Mouse (Mus musculus): Measurements from ENCODE around the gene Trpc4. TPM values are rescaled to one million over a fixed set of nuclear protein-coding genes. Genes with fewer than 3 reads are reported as not detected.

Trpc4 gene
- total RNA-seq, 2 experiments from 2014 or later: not detected

DNA sequence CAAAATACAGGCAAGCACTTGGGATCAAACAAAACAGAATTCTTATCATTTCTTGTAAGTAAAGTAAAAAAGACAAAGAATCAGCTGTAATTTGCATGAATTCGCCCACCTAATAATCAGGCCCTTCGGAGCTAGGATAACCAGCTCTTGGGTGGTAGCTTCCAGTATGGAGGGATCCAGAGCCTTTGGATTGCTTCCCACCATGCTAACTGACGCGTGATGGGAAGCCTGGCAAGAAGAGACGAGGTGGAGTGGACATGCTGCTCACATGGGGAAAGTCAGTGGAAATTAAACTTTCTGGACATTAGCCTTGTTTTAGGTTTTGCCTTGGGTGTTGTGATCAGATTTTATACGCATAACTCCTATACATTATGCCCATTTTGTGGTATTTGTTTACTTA lies 93.5 kb downstream of the Trpc4 start:
- ATAC-seq (replicated peaks; ENCODE audit: poor library complexity): no peak

DNA sequence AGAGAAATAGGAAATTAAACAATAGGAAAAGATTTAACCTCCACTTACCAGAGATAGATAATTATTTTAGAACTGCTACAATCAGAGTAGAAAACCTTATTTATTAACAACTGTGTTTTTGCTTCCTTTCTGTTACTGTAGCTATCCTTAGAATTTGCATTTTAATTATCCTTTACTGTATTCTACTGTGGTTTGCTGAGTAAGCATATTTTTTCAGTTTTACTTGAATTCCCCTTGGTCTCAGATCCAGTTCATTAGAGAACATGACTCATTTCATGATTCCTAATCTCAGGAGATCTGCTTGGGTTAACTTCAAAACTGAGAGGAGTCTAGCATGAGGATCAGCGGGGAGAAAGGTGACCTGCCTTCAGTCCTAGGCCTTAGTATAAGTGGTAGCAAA lies 111.1 kb downstream of the Trpc4 start:
- ATAC-seq (replicated peaks; ENCODE audit: poor library complexity): no peak

DNA sequence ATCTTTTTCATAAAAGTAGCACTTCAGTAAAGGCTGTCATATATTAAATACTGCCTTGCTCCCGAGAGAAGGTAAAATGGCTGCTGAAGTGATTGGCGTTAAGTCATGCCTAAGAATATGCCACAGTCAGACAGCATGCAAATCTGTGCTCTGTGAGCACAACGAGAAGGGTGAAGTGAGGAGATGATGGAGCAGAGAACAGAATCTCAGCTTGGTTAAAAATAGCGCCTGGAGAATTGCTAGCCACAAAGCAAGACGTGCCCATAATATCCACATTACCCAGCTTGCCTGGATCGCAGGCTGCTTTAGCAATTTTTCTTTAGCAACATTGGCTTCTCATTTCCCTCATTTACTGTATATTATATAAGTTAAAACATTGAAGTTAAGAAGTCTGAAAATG lies 113.3 kb downstream of the Trpc4 start:
- no peak for ATAC-seq (replicated peaks; ENCODE audit: poor library complexity)

DNA sequence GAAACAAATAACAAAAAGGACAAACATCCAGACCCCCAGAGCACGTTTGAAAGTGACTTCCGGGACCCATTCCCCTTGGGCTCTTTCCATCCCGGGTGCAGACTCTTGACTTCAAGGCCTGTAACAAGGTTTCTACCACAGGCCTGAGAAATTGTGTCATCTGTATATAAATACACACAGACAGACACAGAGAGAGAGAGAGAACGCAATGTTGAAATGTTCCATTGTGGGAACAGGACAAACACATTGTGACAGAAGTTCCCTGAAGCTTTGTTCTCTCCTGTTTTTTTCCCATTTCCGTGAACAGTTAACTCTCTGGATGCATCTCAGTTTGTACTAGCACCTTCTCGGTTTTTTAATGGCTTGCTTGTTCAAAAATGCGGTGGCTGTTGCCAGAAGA lies 118.8 kb downstream of the Trpc4 start:
- ATAC-seq (replicated peaks; ENCODE audit: poor library complexity): no peak

DNA sequence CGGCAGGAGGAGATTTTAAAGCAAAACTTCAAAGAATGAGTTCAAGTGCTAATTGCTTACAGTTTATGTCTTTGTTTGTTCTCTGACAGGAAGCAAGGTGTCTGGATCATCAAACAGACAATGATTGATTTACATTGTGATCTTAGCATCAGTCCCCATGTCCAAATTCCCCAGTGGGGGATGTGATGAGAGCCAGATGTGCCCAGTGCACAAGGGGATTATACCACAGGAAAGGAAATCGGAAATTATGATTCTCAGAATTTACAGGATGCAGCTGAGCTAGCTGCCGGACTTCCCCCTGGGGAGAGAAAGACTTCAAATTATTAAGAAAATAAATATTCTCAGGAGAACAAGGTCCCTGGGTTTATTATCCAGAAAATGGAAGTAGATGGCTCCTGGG lies 133.9 kb downstream of the Trpc4 start:
- no peak for ATAC-seq (replicated peaks; ENCODE audit: poor library complexity)

DNA sequence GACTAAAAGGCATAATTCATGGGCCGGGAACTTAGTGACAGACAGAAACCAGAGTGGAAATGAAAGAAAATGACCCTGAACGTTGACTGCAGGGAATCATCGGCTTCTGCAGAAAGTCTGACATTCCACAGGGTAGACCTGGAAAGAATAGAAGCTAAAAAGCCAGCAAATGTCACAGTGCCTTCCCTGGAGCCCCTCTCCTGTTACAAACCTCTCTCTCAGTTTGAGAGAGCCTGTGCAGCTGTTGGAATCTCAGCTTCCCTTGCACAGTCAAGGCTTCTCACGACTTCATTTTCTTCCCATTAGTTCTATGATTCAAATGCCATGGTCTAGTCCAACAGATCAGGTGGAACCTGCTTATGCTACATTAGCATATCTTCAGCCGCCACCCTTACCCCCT lies 154.8 kb downstream of the Trpc4 start:
- no peak for ATAC-seq (replicated peaks; ENCODE audit: poor library complexity)

DNA sequence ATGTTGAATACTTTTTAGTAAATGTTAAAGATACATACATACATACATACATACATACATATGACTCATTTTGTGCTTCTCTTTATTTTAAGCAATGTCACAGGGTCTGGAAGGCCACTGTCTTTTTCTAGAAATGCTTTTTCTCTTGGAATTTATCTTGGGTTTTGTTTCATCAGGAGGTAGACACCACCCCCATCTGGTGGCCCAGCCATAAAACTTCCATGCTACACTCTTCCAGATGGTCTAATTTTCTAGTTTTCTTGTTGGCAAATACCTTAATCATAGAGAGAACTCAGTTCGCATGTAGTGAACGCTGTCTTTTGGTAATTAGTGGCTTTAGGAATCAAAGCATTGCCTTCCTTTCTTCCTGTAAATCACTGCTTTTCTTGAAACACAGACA lies 158.2 kb downstream of the Trpc4 start:
- ATAC-seq (replicated peaks; ENCODE audit: poor library complexity): no peak

DNA sequence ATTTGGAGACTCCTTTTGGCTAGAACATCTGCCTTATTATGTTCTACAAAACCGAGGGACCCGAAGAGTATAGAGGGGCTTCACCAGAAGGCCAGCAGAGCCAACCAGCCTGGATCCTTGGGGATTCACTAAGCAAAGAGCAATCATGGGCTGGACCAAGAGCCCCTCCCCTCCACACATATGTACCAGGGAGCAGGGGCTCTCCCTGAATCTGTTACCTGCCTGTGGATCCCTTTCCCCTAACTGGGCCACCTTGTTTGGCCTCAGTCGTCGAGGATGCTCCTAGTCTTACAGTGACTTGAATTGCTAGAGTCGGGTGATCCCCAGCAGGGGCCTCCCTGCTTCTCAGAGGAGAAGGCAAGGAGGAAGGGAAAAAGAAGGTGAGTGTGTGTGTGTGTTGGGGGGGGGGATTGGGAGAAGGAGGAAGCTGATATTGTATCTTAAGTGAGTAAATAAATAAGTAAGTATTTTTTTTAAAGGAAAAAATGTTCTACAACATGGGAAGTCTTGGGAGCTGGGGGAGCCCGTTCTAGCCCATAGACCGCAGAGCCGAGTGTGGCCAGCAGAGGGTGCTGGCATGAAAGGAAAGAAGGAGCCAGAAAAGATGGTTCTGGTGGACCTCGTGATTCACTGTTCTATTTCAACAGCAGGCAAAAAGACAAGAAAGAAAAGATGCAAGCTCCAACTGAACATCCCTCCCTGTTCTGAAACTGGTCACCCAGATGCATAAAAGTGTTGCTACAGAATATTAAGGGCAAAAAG lies 197.2 kb downstream of the Trpc4 start:
- peak; percentile 96 for ATAC-seq (replicated peaks; ENCODE audit: poor library complexity)

DNA sequence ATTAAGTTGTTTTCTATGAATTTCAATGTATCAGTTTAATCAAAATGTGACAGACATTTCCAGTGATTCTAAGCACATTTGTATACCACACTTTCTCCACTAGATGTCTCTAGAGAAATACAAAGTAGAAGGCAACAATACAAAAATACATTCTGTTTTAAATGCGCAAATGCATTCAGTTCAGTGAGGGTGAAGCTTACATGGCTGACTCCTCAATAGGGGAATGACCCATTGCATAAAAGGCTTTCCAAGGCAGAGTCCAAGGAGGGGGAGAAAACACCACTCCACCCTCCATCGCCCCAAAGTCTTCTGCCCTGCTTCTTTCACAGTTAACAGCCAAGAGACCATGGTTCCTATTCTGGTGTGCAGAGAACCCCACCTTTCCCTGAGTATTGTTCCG lies 201.7 kb downstream of the Trpc4 start:
- peak; percentile 35 for ATAC-seq (replicated peaks; ENCODE audit: poor library complexity)

DNA sequence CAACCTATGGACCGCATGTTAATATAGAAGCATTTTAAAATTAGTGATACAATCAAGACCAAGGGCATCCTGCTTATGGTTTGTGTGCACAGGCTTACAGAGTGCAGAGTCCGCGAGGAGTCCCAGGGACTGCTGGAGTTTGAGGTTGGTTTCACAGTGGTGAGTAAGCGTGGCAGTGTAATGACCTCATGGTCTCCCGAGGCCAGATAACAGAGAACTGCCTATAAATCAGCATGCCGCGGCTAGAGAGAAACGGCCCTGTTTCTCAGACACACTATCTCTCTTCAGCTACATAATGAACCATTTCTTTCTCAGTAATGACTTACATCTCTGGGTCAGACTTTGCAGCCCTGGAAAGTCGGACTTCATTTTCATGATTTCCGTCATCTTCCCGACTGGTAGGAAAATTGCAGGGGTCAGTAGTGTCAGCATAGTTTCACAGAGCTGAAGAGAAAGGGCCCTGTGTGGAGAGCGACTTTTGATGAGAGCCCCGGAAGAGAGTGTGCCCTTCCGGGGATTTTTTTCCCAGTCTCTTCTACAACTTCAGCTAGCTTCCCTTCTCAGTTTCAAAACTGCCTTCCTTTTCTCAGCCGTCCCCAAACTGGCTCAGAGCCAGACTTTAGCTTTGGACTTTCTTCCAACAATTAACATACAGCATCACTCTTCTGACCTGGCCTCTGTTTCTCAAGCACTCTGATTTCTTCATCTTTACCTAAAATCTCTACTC lies 202.8 kb downstream of the Trpc4 start:
- peak; percentile 75 for ATAC-seq (replicated peaks; ENCODE audit: poor library complexity)

DNA sequence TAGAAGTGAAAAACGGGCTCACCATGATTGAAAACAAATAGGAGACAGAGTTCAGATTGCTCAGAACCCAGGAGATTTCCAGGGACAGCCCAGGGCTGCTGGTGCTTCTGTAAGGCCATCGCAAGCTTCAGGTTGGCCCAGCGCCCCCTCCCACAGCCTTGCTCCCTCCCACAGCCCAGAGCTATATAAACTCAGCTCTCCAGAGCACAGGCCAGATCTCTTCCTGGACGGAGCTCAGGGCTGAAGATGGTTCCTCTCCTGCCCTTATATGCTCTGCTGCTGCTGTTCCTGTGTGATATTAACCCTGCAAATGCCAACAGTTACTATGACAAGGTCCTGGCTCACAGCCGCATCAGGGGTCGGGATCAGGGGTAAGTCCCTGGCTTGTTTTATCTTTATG lies 205.1 kb downstream of the Trpc4 start, which contains the start of gene Postn:
Gene Postn, plus strand, starts transcription at position 213 of the 400 bp plus-strand sequence.
- 0 out of 2 replicates have a peak, but pooled peaks have one; percentile 32 for ATAC-seq (replicated peaks; ENCODE audit: poor library complexity)

DNA sequence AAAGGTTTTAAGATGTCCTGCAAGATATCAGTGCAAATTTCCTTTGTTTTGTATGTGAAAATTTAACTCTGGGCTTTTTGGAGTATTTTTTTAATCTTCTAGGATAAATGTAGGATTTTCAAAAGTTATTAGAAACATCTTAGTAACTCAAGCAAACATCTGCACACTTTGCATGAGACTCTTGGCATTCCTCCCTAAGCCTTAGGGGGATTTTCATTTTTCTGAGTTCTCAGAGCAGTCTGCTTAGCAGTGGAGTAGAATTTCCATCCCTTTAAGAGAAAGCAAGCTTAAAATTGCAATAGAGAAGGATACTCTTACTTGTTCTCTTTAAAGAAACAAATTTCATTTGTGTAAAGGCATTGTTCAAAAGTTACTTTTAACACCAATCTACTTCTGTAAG lies 205.8 kb downstream of the Trpc4 start:
- ATAC-seq (replicated peaks; ENCODE audit: poor library complexity): no peak

Other genes starting within 250 kb of the Trpc4 start
- 0.51 and 0.74 TPM in 2 replicates for gene Postn, start 205.1 kb downstream of the Trpc4 start, total RNA-seq (2015)
- 0.07 TPM in 1 of 2 replicates, not detected in the other for gene Postn, start 205.1 kb downstream of the Trpc4 start, total RNA-seq (2017)